Mouse (Mus musculus) liver, embryonic 14.5 days (tissue): ENCODE data around the gene Tnfrsf13c. TPM values are rescaled to one million over a fixed set of nuclear protein-coding genes. Genes with fewer than 3 reads are reported as not detected.
A peak's percentile ranks its signal among the peaks of the same experiment; 100 is the strongest.

Experiments used
- ATAC-seq: fragments of 200-750 bp; cut with Nextera tagmentation; 2 replicates; pipeline ENCODE4 v1.8.0; 2017; ENCODE audit warnings: moderate number of reproducible peaks, mild to moderate bottlenecking, moderate library complexity; ENCODE audit not compliant: insufficient read depth
- DNase-seq, 3 experiments: peaks; one replicate each; pipeline ENCODE4 v3.0.0-alpha.2; 2012 to 2013; ENCODE audit warnings: low read depth in 3 of 3, low spot score in 3 of 3
- H3K27ac ChIP-seq: fragments of 300-500 bp; sonication (generic); 2 replicates; pipeline ENCODE4 v1.5.1; 2014; ENCODE audit warnings: moderate library complexity, mild to moderate bottlenecking, control low read depth, inconsistent platforms
- H3K27me3 ChIP-seq: fragments of 300-500 bp; sonication (generic); 2 replicates; pipeline ENCODE4 v1.6.1; 2014; ENCODE audit warnings: mild to moderate bottlenecking, low read length, moderate library complexity; ENCODE audit not compliant: control insufficient read depth, insufficient read depth
- H3K36me3 ChIP-seq: fragments of 300-500 bp; sonication (generic); replicated peaks from 2 replicates; pipeline ENCODE4 v1.6.1; 2014; ENCODE audit warnings: low read depth; ENCODE audit not compliant: control insufficient read depth, insufficient read depth
- H3K4me1 ChIP-seq, 2 experiments: fragments of 200-500 bp in 1 of 2; fragments of 300-500 bp in 1 of 2; sonication (generic) in 1 of 2; replicated peaks; 2 replicates each; pipeline ENCODE4 v1.6.1; 2012 to 2014; ENCODE audit warnings: antibody characterized with exemption in 1 of 2, inconsistent platforms in 1 of 2, low read length in 1 of 2; ENCODE audit not compliant: control insufficient read depth in 2 of 2, insufficient read depth in 2 of 2
- H3K4me2 ChIP-seq: fragments of 300-500 bp; sonication (generic); 2 replicates; pipeline ENCODE4 v1.6.1; 2014; ENCODE audit warnings: low read depth, mild to moderate bottlenecking, control low read depth, moderate library complexity
- H3K4me3 ChIP-seq, 2 experiments: fragments of 200-500 bp in 1 of 2; fragments of 300-500 bp in 1 of 2; sonication (generic) in 1 of 2; 2 replicates each; pipeline ENCODE4 v1.5.1; 2012 to 2014; ENCODE audit warnings: low read depth in 2 of 2, low read length in 2 of 2, mild to moderate bottlenecking in 2 of 2, control low read depth in 1 of 2, inconsistent platforms in 1 of 2, moderate library complexity in 1 of 2; ENCODE audit not compliant: insufficient read depth in 1 of 2
- H3K9ac ChIP-seq: fragments of 300-500 bp; sonication (generic); replicated peaks from 2 replicates; pipeline ENCODE4 v1.6.1; 2014; ENCODE audit warnings: mild to moderate bottlenecking, control low read depth, moderate library complexity
- H3K9me3 ChIP-seq: fragments of 300-500 bp; sonication (generic); 2 replicates; pipeline ENCODE4 v1.6.1; 2016; ENCODE audit warnings: low read length, mixed read lengths; ENCODE audit not compliant: control insufficient read depth
- CTCF ChIP-seq: IDR thresholded peaks from 2 replicates; pipeline ENCODE4 v1.5.1; 2016; ENCODE audit warnings: antibody characterized with exemption, low read depth, control low read depth
- EP300 ChIP-seq: IDR thresholded peaks from 2 replicates; pipeline ENCODE4 v1.6.1; 2016; ENCODE audit warnings: antibody characterized with exemption, low read depth
- WGBS: fragments of 180-500 bp; shearing (Covaris S2); extraction: QIAGEN DNeasy Blood & Tissue Kit; methylation state at CpG from one replicate; pipeline ENCODE4 v1.1.7; 2014; ENCODE audit not compliant: insufficient replicate concordance; 5-methylcytosine and 5-hydroxymethylcytosine counted together
- polyA plus RNA-seq, 2 experiments: library from polyadenylated mRNA; depleted of rRNA in 1 of 2; stranded (reverse) in 1 of 2; unstranded in 1 of 2; fragments of >200 nt; fragmentation: Nextera tagmentation in 1 of 2; extraction: Ambion mirVana in 1 of 2; gene quantifications; 2 replicates each; pipeline versions ENCODE4 v1.2.1 to v1.2.3; 2012 to 2014

Tnfrsf13c gene
- polyA plus RNA-seq, 2 experiments: 0.14 to 0.54 TPM

GRCm38 (mm10) chr15:82266356-82266755, 42.2 kb upstream of the Tnfrsf13c start:
- H3K4me2 ChIP-seq: no peak overlapping the region
- H3K4me3 ChIP-seq: no peak overlapping the region
- DNase-seq (peak in 1 of 3 experiments; percentile 24), ATAC-seq (no peak)
- H3K36me3 ChIP-seq: no peaks in the 10 kb centered on the region
- H3K27ac ChIP-seq: no peak overlapping the region
- TF ChIP-seq CTCF (peak; percentile 94), EP300 (no peak)
- no peak overlapping the region for H3K9ac ChIP-seq
- no peaks in the 10 kb centered on the region for H3K9me3 ChIP-seq
- no peaks in the 10 kb centered on the region for H3K4me1 ChIP-seq
- H3K27me3 ChIP-seq: no peaks in the 10 kb centered on the region
- WGBS: 10% methylated on average over 6 of the region's 6 CpGs

GRCm38 (mm10) chr15:82259510-82259909, 35.3 kb upstream of the Tnfrsf13c start:
- WGBS: 11% methylated on average over 16 of the region's 16 CpGs
- Histone ChIP-seq H3K9me3 (no peaks in the 10 kb centered on the region), H3K4me1 (no peaks in the 10 kb centered on the region), H3K36me3 (no peaks in the 10 kb centered on the region), H3K4me3 (no peak overlapping the region), H3K27me3 (no peaks in the 10 kb centered on the region), H3K9ac (no peak overlapping the region), H3K4me2 (no peak overlapping the region), H3K27ac (no peak overlapping the region)
- ATAC-seq (0 out of 2 replicates have a peak, but pooled peaks have one; percentile 28), DNase-seq (peak in 2 of 3 experiments; percentile 41 to 44)
- TF ChIP-seq EP300 (no peak), CTCF (peak; percentile 99)

- H3K36me3 ChIP-seq: no peaks in the 10 kb centered on the region
- H3K27me3 ChIP-seq: no peaks in the 10 kb centered on the region
- ATAC-seq (no peak), DNase-seq (no peak)
- H3K9me3 ChIP-seq: no peaks in the 10 kb centered on the region; the same call in 1 of the 2 replicates
- H3K4me3 ChIP-seq: no peak overlapping the region
- TF ChIP-seq CTCF (no peak), EP300 (no peak)
- WGBS: 28% methylated on average over 10 of the region's 10 CpGs
- H3K9ac ChIP-seq: no peak overlapping the region
- no peaks in the 10 kb centered on the region for H3K4me1 ChIP-seq
- no peak overlapping the region for H3K4me2 ChIP-seq
- H3K27ac ChIP-seq: no peak overlapping the region
Measured at GRCm38 (mm10) chr15:82255944-82256383, 31.8 kb upstream of the Tnfrsf13c start.

- no peak overlapping the region for H3K9ac ChIP-seq
- no peaks in the 10 kb centered on the region; the same call in 1 of the 2 replicates for H3K9me3 ChIP-seq
- H3K27ac ChIP-seq: no peak overlapping the region
- H3K4me2 ChIP-seq: no peak overlapping the region
- TF ChIP-seq CTCF (peak; percentile 49), EP300 (no peak)
- no peaks in the 10 kb centered on the region for H3K27me3 ChIP-seq
- no peak for ATAC-seq
- WGBS: 35% methylated on average over 4 of the region's 4 CpGs
- H3K4me1 ChIP-seq: no peaks in the 10 kb centered on the region
- no peak overlapping the region for H3K4me3 ChIP-seq
- no peaks in the 10 kb centered on the region for H3K36me3 ChIP-seq
- DNase-seq: no peak
Measured at GRCm38 (mm10) chr15:82255248-82255647, 31.1 kb upstream of the Tnfrsf13c start.

GRCm38 (mm10) chr15:82252097-82252496, 27.9 kb upstream of the Tnfrsf13c start, which contains the start of gene 1500009C09Rik:
Gene 1500009C09Rik (plus strand): TSS chr15:82252397.
- TF ChIP-seq EP300 (no peak), CTCF (no peak)
- H3K9ac ChIP-seq: no peak within 1 kb of the TSS
- no peak within 1 kb of the TSS for H3K27ac ChIP-seq
- no peaks in the 10 kb centered on the region for H3K36me3 ChIP-seq
- DNase-seq (no peak), ATAC-seq (no peak)
- no peaks in the 10 kb centered on the region; the same call in 1 of the 2 replicates for H3K9me3 ChIP-seq
- no peaks in the 10 kb centered on the region for H3K4me1 ChIP-seq
- 52% methylated on average over 6 of the region's 6 CpGs for WGBS
- no peak within 1 kb of the TSS for H3K4me3 ChIP-seq
- no peaks in the 10 kb centered on the region for H3K27me3 ChIP-seq
- H3K4me2 ChIP-seq: no peak within 1 kb of the TSS
